Mouse (Mus musculus): ENCODE measurements around the gene Srsf3. TPM values are rescaled to one million over a fixed set of nuclear protein-coding genes. Genes with fewer than 3 reads are reported as not detected.

Gene Srsf3
- polyA plus RNA-seq, 1 experiment from 2014 or later: 532 TPM

DNA sequence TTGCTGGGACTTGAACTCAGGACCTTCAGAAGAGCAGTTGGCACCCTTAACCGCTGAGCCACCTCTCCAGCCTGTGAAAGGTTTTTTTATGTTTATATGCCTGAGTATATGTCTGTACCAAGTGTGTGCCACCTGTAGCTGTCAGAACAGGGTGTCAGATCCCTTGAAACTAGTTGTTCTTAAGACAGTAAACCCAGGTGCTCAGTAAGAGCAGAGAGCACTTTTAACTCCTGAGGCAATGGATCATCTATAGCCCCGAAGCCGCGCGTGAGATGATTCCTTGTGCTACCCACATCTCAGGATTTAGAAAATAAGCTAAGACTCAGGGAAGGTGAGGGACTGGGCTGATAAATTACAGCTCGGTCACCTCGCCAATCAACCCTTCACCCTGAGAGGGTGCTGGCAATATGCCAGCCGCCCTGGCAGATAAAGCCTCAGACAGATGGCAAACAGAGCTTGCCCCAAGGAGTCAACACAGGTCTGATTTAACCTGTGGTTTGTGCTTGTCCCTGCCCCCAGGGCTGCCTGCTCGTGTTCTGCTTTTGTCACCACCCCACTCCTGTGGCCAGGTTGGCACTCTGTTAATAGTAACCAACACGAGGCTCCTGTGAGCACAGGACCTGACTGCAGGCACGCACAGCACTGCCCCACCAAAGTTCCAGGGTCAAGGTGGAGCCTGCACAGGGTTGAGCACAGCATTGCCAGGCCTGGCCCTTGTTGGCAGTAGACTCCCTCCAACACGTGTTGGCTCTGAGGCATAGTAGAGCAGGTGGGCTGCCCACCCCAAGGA lies 13.5 kb downstream of the Srsf3 start:
- Histone ChIP-seq H3K27me3 (replicated peaks; ENCODE audit: control insufficient read depth, insufficient read depth, low read length) (no peaks in the 10 kb centered on the region), H3K4me1 (replicated peaks; ENCODE audit: control insufficient read depth, insufficient read depth, low read length) (peaks cover 11% of the 10 kb centered on the region), H3K9me3 (ENCODE audit: control insufficient read depth, low read length) (no peaks in the 10 kb centered on the region), H3K36me3 (ENCODE audit: control insufficient read depth, insufficient read depth, low read length) (peaks cover 43% of the 10 kb centered on the region), H3K27ac (ENCODE audit: low read depth, low read length) (no peak overlapping the region), H3K9ac (ENCODE audit: low read depth, low read length) (no peak overlapping the region), H3K4me2 (no peak overlapping the region), H3K4me3 (ENCODE audit: low read depth, low read length) (no peak overlapping the region)
- peak; percentile 65 for DNase-seq (ENCODE audit: low spot score)
- 74% methylated on average over 12 of the region's 12 CpGs for WGBS
- ATAC-seq (replicated peaks; ENCODE audit: low FRiP score): 0 out of 2 replicates have a peak, but pooled peaks have one; percentile 14

DNA sequence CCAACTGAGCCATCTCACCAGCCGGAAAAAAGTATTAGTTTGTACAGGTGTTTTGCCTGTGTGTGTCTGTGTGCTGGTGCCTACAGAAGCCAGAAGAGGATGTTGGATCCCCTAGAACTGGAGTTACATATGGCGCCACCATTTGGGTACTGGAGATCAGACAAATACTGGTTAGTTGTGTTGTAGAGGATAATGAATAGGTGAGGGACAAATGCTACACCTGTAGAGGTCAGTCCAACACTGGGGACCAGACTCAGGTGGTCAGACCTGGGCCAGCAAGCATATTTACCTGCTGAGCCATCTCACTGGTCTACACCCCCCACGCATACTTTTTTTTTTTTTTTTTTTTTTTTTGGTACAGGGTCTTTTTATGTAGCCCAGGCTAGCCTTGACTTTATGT lies 14.4 kb downstream of the Srsf3 start:
- Histone ChIP-seq H3K9me3 (ENCODE audit: control insufficient read depth, low read length) (no peaks in the 10 kb centered on the region), H3K27me3 (replicated peaks; ENCODE audit: control insufficient read depth, insufficient read depth, low read length) (no peaks in the 10 kb centered on the region), H3K27ac (ENCODE audit: low read depth, low read length) (no peak overlapping the region), H3K9ac (ENCODE audit: low read depth, low read length) (no peak overlapping the region), H3K4me2 (no peak overlapping the region), H3K36me3 (ENCODE audit: control insufficient read depth, insufficient read depth, low read length) (peaks cover 42% of the 10 kb centered on the region), H3K4me3 (ENCODE audit: low read depth, low read length) (no peak overlapping the region), H3K4me1 (replicated peaks; ENCODE audit: control insufficient read depth, insufficient read depth, low read length) (peaks cover 14% of the 10 kb centered on the region)
- WGBS: 89% methylated on average over 3 of the region's 3 CpGs
- no peak for ATAC-seq (replicated peaks; ENCODE audit: low FRiP score)
- DNase-seq (ENCODE audit: low spot score): no peak

DNA sequence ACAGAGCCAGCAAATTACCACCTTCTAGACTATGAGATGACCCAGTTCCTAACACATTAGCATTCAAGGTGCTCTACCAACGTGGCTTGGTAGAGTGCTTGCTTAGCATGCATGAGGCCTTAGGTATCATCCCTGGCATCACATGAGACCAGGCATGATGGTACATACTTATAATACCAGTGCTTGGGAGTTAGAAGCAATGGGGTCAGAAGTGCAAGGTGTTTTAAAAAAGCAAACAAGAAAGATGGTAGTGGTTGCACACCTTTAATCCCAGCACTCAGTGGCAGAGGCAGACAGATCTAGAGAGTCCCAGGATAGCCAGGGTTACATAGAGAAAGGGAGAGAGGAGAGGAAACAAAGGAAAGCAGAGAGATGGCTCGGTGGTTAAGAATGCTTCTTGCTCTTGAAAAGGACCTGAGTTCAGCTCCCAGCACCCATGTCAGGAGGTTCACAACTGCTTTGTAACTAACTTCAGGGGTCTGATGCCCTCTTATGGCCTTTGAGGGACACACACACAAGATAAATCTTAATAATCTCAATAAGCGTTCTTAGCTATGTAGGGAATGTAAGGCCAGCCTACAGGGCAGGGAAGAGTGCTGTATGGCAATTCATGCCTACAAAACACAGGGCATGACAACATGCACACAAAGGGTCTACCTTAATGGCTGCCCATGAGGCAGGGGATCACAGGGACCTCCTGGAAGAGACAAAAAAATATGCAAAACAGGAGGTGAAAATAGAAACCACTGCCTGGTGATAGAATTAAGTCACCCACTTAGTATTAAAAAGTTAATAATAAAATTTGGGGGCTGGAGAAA lies 15.5 kb downstream of the Srsf3 start:
- H3K27me3 ChIP-seq (replicated peaks; ENCODE audit: control insufficient read depth, insufficient read depth, low read length): no peaks in the 10 kb centered on the region
- no peak overlapping the region for H3K4me3 ChIP-seq (ENCODE audit: low read depth, low read length)
- no peak for ATAC-seq (replicated peaks; ENCODE audit: low FRiP score)
- no peaks in the 10 kb centered on the region for H3K9me3 ChIP-seq (ENCODE audit: control insufficient read depth, low read length)
- 63% methylated on average over 3 of the region's 3 CpGs for WGBS
- H3K4me2 ChIP-seq: no peak overlapping the region
- H3K36me3 ChIP-seq (ENCODE audit: control insufficient read depth, insufficient read depth, low read length): peaks cover 37% of the 10 kb centered on the region
- no peak overlapping the region for H3K27ac ChIP-seq (ENCODE audit: low read depth, low read length)
- peaks cover 14% of the 10 kb centered on the region for H3K4me1 ChIP-seq (replicated peaks; ENCODE audit: control insufficient read depth, insufficient read depth, low read length)
- no peak overlapping the region for H3K9ac ChIP-seq (ENCODE audit: low read depth, low read length)
- no peak for DNase-seq (ENCODE audit: low spot score)

DNA sequence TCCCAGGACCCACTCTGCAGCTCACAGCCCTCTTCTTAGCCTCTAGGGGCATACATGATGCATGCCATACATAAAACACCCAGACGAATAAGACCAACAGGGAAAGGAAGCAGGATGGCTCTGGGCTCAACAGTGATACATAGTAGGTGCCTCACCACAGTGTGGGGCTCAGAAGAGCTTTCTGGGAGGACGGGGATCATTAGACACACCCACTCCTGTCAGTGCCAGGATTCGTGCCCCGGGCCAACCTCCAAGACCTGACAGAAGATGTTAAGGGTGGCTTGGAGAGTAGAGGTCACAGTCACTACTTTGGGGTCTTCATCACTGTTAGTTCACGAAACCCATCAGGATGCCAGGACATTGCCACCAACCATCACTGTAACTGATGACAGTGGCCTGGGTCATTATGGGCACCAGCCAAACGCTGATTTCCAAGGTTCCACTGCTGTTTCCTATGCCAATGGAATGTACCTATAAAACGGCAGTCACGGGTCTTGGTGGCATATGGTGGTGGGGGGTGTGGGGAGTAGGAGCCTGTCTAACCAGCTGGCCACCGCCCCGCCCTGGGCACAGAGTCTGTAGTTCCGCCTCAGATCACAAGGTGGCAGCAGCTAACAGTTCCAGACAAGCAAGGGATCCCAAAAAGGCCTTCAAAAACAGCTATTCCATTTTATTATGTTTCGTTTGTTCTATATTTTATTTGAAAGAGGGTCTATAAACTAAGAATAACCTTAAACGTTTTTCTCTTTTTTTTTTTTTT lies 16.5 kb downstream of the Srsf3 start:
- H3K36me3 ChIP-seq (ENCODE audit: control insufficient read depth, insufficient read depth, low read length): peaks cover 29% of the 10 kb centered on the region
- H3K4me1 ChIP-seq (replicated peaks; ENCODE audit: control insufficient read depth, insufficient read depth, low read length): peaks cover 14% of the 10 kb centered on the region
- peak; percentile 80 for DNase-seq (ENCODE audit: low spot score)
- H3K27me3 ChIP-seq (replicated peaks; ENCODE audit: control insufficient read depth, insufficient read depth, low read length): no peaks in the 10 kb centered on the region
- no peaks in the 10 kb centered on the region for H3K9me3 ChIP-seq (ENCODE audit: control insufficient read depth, low read length)
- no peak overlapping the region for H3K4me2 ChIP-seq
- H3K4me3 ChIP-seq (ENCODE audit: low read depth, low read length): no peak overlapping the region
- 23% methylated on average over 13 of the region's 13 CpGs for WGBS
- peak; percentile 30; the same call in 1 of the 2 replicates for ATAC-seq (replicated peaks; ENCODE audit: low FRiP score)
- no peak overlapping the region for H3K27ac ChIP-seq (ENCODE audit: low read depth, low read length)
- no peak overlapping the region for H3K9ac ChIP-seq (ENCODE audit: low read depth, low read length)

DNA sequence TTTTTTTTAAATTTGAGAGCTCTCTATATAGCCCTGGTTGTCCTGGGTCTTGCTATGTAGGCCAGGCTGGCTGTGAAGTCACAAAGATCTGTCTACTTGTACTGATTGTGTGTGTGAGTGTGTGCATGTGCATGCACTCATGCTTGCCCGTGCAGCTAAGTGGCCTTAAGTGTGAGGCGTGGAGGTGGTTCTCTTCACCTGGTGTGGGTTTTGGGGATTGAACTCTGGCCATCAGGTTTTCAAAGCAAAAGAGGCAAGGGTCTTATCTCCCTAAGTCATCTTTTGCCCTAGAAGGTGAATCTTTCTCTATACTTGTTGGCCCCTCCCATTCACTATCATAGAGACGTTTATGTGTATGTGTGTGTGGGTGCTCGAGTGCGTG lies 17.1 kb downstream of the Srsf3 start:
- peaks cover 23% of the 10 kb centered on the region for H3K36me3 ChIP-seq (ENCODE audit: control insufficient read depth, insufficient read depth, low read length)
- peaks cover 14% of the 10 kb centered on the region for H3K4me1 ChIP-seq (replicated peaks; ENCODE audit: control insufficient read depth, insufficient read depth, low read length)
- 70% methylated on average over 5 of the region's 5 CpGs for WGBS
- ATAC-seq (replicated peaks; ENCODE audit: low FRiP score) (no peak), DNase-seq (ENCODE audit: low spot score) (no peak)
- 0 out of 2 replicates have a peak overlapping the region, but pooled peaks have one; percentile 1 for H3K4me2 ChIP-seq
- no peak overlapping the region for H3K9ac ChIP-seq (ENCODE audit: low read depth, low read length)
- no peaks in the 10 kb centered on the region for H3K27me3 ChIP-seq (replicated peaks; ENCODE audit: control insufficient read depth, insufficient read depth, low read length)
- H3K27ac ChIP-seq (ENCODE audit: low read depth, low read length): no peak overlapping the region
- no peaks in the 10 kb centered on the region for H3K9me3 ChIP-seq (ENCODE audit: control insufficient read depth, low read length)
- no peak overlapping the region for H3K4me3 ChIP-seq (ENCODE audit: low read depth, low read length)

DNA sequence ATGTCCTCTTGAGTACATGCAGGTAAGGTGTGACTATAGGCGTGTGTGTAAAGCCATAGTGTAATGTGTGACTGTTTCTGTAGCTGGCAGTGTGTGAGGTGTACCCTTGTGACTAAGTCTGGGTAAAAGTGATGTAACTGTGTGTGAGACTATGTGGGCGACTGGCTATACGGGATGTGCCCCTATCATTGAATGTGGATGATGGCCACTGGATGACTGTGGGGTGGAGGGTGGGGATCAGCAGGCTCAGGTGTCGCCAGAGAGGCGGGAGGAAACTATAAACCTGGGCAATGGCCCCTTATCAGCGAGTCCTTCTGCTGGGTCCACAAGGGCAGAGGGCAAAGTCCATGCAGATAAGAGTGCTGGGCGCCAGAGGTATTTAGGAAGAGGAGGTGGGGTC lies 17.5 kb downstream of the Srsf3 start:
- Histone ChIP-seq H3K27me3 (replicated peaks; ENCODE audit: control insufficient read depth, insufficient read depth, low read length) (no peaks in the 10 kb centered on the region), H3K36me3 (ENCODE audit: control insufficient read depth, insufficient read depth, low read length) (peaks cover 19% of the 10 kb centered on the region), H3K4me2 (0 out of 2 replicates have a peak overlapping the region, but pooled peaks have one; percentile 1), H3K9me3 (ENCODE audit: control insufficient read depth, low read length) (no peaks in the 10 kb centered on the region), H3K27ac (ENCODE audit: low read depth, low read length) (no peak overlapping the region), H3K4me1 (replicated peaks; ENCODE audit: control insufficient read depth, insufficient read depth, low read length) (peaks cover 14% of the 10 kb centered on the region), H3K4me3 (ENCODE audit: low read depth, low read length) (no peak overlapping the region), H3K9ac (ENCODE audit: low read depth, low read length) (no peak overlapping the region)
- ATAC-seq (replicated peaks; ENCODE audit: low FRiP score) (no peak), DNase-seq (ENCODE audit: low spot score) (no peak)
- WGBS: 60% methylated on average over 7 of the region's 7 CpGs

DNA sequence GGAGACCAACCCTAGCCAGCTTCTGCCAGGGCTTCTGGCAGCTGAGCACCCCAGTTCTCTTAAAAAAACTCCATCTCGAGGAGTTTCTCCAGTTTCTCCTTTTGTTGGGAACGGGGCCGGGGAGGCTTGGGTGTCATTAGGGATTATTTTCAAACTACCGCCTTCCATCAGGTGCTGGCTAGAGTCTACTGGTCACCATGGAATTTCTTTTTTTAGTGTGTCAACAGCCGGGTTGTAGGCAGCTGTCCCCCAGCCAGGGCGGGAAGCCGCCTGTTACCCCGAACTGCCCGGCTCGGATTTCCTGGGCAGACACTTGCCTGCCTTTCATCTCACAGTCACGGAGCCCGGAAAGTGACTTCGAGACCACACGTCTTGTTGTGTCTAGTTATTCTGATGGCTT lies 18.4 kb downstream of the Srsf3 start:
- no peak overlapping the region for H3K27ac ChIP-seq (ENCODE audit: low read depth, low read length)
- WGBS: 65% methylated on average over 14 of the region's 14 CpGs
- H3K36me3 ChIP-seq (ENCODE audit: control insufficient read depth, insufficient read depth, low read length): peaks cover 13% of the 10 kb centered on the region
- H3K4me3 ChIP-seq (ENCODE audit: low read depth, low read length): no peak overlapping the region
- H3K9me3 ChIP-seq (ENCODE audit: control insufficient read depth, low read length): no peaks in the 10 kb centered on the region
- H3K4me1 ChIP-seq (replicated peaks; ENCODE audit: control insufficient read depth, insufficient read depth, low read length): peaks cover 14% of the 10 kb centered on the region
- no peaks in the 10 kb centered on the region for H3K27me3 ChIP-seq (replicated peaks; ENCODE audit: control insufficient read depth, insufficient read depth, low read length)
- ATAC-seq (replicated peaks; ENCODE audit: low FRiP score): no peak
- DNase-seq (ENCODE audit: low spot score): no peak
- H3K9ac ChIP-seq (ENCODE audit: low read depth, low read length): no peak overlapping the region
- H3K4me2 ChIP-seq: 0 out of 2 replicates have a peak overlapping the region, but pooled peaks have one; percentile 12

DNA sequence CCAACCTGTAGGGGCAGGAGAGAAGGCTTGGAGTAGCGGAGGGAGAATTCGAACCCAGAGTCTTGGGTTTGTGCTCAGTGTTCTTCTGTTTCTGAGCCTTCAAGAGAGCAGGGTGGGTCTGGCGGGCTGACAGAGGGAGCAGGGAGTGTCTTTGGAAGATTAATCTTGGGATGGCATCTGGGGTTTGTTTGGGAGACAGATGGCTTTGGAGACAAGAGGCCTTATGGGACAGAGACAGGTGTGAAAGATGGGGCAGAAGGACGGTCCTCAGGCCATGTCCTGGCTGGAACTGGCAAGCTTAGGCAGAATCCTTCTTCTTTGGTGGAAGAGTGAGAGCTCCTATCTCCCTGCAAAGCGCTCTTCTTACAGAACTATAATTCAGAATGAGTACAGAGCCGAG lies 20.6 kb downstream of the Srsf3 start:
- no peak overlapping the region for H3K4me3 ChIP-seq (ENCODE audit: low read depth, low read length)
- H3K27me3 ChIP-seq (replicated peaks; ENCODE audit: control insufficient read depth, insufficient read depth, low read length): no peaks in the 10 kb centered on the region
- DNase-seq (ENCODE audit: low spot score) (no peak), ATAC-seq (replicated peaks; ENCODE audit: low FRiP score) (no peak)
- no peak overlapping the region for H3K4me2 ChIP-seq
- H3K27ac ChIP-seq (ENCODE audit: low read depth, low read length): no peak overlapping the region
- 85% methylated on average over 6 of the region's 6 CpGs for WGBS
- H3K36me3 ChIP-seq (ENCODE audit: control insufficient read depth, insufficient read depth, low read length): no peaks in the 10 kb centered on the region
- H3K9me3 ChIP-seq (ENCODE audit: control insufficient read depth, low read length): no peaks in the 10 kb centered on the region
- H3K4me1 ChIP-seq (replicated peaks; ENCODE audit: control insufficient read depth, insufficient read depth, low read length): peaks cover 21% of the 10 kb centered on the region
- no peak overlapping the region for H3K9ac ChIP-seq (ENCODE audit: low read depth, low read length)

Measured in liver, embryonic 11.5 days (tissue).